Mouse (Mus musculus): ENCODE data around the gene Syngap1. TPM values are rescaled to one million over a fixed set of nuclear protein-coding genes. Genes with fewer than 3 reads are reported as not detected.

Syngap1 gene
- polyA plus RNA-seq, 1 experiment from 2014 or later, result 0.21 TPM

Small RNAs within 50 kb of the gene (microRNA-seq; reads per million reads assigned to microRNA genes)
- gene Gm27775 (ENCODE audit: borderline number of aligned reads) (not detected), gene Mir3083 (ENCODE audit: borderline number of aligned reads) (not detected), gene Mir6968 (ENCODE audit: borderline number of aligned reads) (1.7 reads per million)

Other genes starting within 250 kb of the Syngap1 start
- 18.3 and 21.4 TPM in 2 replicates for gene Crebrf, start 225.6 kb upstream of the Syngap1 start, polyA plus RNA-seq (2015; fragmentation: Nextera tagmentation; extraction: Ambion mirVana)
- gene Bnip1, start 160.2 kb upstream of the Syngap1 start, polyA plus RNA-seq (2015; fragmentation: Nextera tagmentation; extraction: Ambion mirVana), result 41.1 and 41.6 TPM in 2 replicates
- not detected in 2 replicates for gene Nkx2-5, start 96.2 kb upstream of the Syngap1 start, polyA plus RNA-seq (2015; fragmentation: Nextera tagmentation; extraction: Ambion mirVana)
- 4.2 and 5.8 TPM in 2 replicates for gene Kifc5b, start 24.2 kb upstream of the Syngap1 start, polyA plus RNA-seq (2015; fragmentation: Nextera tagmentation; extraction: Ambion mirVana)
- gene Phf1, start 8.2 kb upstream of the Syngap1 start, polyA plus RNA-seq (2015; fragmentation: Nextera tagmentation; extraction: Ambion mirVana), result 8.5 and 9.3 TPM in 2 replicates
- 237 and 241 TPM in 2 replicates for gene Cuta, start 1.7 kb upstream of the Syngap1 start, polyA plus RNA-seq (2015; fragmentation: Nextera tagmentation; extraction: Ambion mirVana)
- gene Zbtb9, start 31.9 kb downstream of the Syngap1 start, polyA plus RNA-seq (2015; fragmentation: Nextera tagmentation; extraction: Ambion mirVana), result 21.1 and 24.0 TPM in 2 replicates
- gene Bak1, start 87.8 kb downstream of the Syngap1 start, polyA plus RNA-seq (2015; fragmentation: Nextera tagmentation; extraction: Ambion mirVana), result 5.8 and 6.9 TPM in 2 replicates
- 4.5 and 4.9 TPM in 2 replicates for gene Itpr3, start 116.1 kb downstream of the Syngap1 start, polyA plus RNA-seq (2015; fragmentation: Nextera tagmentation; extraction: Ambion mirVana)
- 266 and 304 TPM in 2 replicates for gene Uqcc2, start 192.7 kb downstream of the Syngap1 start, polyA plus RNA-seq (2015; fragmentation: Nextera tagmentation; extraction: Ambion mirVana)
- gene Ip6k3, start 226.5 kb downstream of the Syngap1 start, polyA plus RNA-seq (2015; fragmentation: Nextera tagmentation; extraction: Ambion mirVana), result 0.46 and 0.49 TPM in 2 replicates

Measured in thymus, postnatal 0 days (tissue).